Mouse (Mus musculus) lung, adult 2 months (tissue): ENCODE results near the gene Mrps35.

ENCODE experiments used
- CTCF ChIP-seq: fragments of 200-500 bp; IDR thresholded peaks from 2 replicates; pipeline ENCODE4 v1.5.1; 2011; ENCODE audit warnings: mild to moderate bottlenecking, low read length, control low read depth; ENCODE audit not compliant: insufficient read depth
- POLR2A ChIP-seq: fragments of 200-500 bp; IDR thresholded peaks from 2 replicates; pipeline ENCODE4 v1.6.1; 2011; ENCODE audit warnings: low read depth, mild to moderate bottlenecking, control low read depth, low read length, borderline replicate concordance; ENCODE audit errors: extremely low read depth

DNA sequence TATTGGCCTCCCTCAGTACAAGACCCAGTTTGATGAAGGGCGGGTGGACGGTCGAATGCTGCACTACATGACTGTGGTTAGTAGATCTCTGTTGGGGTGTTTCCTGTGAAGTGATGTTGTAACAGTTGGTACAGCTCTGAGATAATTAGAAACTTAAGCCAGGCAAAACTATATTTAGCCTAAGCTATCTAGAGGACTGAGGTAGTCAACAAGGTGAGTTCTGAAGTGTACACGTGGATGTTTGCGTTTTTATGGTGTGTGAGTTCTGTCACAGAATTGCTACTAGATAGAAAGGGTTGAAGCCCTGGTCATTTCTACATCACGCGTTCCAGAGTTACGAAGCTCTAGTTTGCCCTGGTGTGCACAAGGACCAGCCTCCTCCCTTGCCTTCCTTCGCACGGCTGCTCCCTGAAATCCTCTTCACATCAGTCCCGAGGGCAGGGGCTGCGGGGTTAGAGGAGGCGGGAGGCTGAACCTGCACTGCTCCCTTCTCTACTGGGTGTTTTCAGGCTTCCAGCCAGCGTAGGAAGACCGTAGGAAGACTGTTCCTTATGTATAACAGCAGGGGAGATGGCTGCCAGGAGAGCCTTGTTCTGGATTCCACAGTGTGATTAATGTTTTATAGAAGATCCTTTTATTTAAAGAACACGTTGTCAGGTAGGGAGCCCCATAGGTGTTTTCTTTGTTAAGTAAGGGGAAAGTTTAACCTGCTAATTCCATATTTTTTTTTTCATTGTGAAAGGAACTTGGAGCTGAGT is 20.0 kb upstream of the Mrps35 start:
- no peak for TF ChIP-seq POLR2A
- TF ChIP-seq CTCF, result no peak
